Mouse (Mus musculus) adipocyte (in vitro differentiated cells): Measurements from ENCODE around the gene Myl3.

Source experiments
- DNase-seq: peaks from one replicate; pipeline ENCODE4 v3.0.0-alpha.2; 2016; ENCODE audit warnings: low spot score

Myl3 gene

GRCm38 (mm10) chr9:110731859-110732258 lies 9.8 kb upstream of the Myl3 start:
- no peak for DNase-seq

- peak; percentile 86 for DNase-seq
Observed at GRCm38 (mm10) chr9:110732623-110733022, 9.0 kb upstream of the Myl3 start.

GRCm38 (mm10) chr9:110733102-110733501 lies 8.6 kb upstream of the Myl3 start:
- DNase-seq, result no peak

- DNase-seq, result no peak
Observed at GRCm38 (mm10) chr9:110734154-110734553, 7.5 kb upstream of the Myl3 start.

- DNase-seq, result no peak
Observed at GRCm38 (mm10) chr9:110736362-110736761, 5.3 kb upstream of the Myl3 start.

GRCm38 (mm10) chr9:110738054-110738453 lies 3.6 kb upstream of the Myl3 start:
- no peak for DNase-seq

- DNase-seq, result no peak
Observed at GRCm38 (mm10) chr9:110739961-110740360, 1.7 kb upstream of the Myl3 start.

- DNase-seq, result no peak
Observed at GRCm38 (mm10) chr9:110742295-110742950, 762 bp downstream of the Myl3 start.

GRCm38 (mm10) chr9:110742951-110743455 lies 1.3 kb downstream of the Myl3 start:
- DNase-seq, result no peak

GRCm38 (mm10) chr9:110743456-110744323 lies 2.0 kb downstream of the Myl3 start:
- no peak for DNase-seq

GRCm38 (mm10) chr9:110745752-110746151 lies 4.1 kb downstream of the Myl3 start:
- no peak for DNase-seq

- no peak for DNase-seq
Observed at GRCm38 (mm10) chr9:110746238-110746637, 4.6 kb downstream of the Myl3 start.

- no peak for DNase-seq
Observed at GRCm38 (mm10) chr9:110746961-110747360, 5.3 kb downstream of the Myl3 start, which contains the start of gene Pth1r. TSS of gene Pth1r (minus strand) at chr9:110747145.

- no peak for DNase-seq
Observed at GRCm38 (mm10) chr9:110748451-110748850, 6.8 kb downstream of the Myl3 start.

- DNase-seq, result no peak
Observed at GRCm38 (mm10) chr9:110750404-110751187, 8.9 kb downstream of the Myl3 start.

- DNase-seq, result no peak
Observed at GRCm38 (mm10) chr9:110751412-110751811, 9.8 kb downstream of the Myl3 start.

- no peak for DNase-seq
Observed at GRCm38 (mm10) chr9:110752917-110753435, 11.3 kb downstream of the Myl3 start.

- no peak for DNase-seq
Observed at GRCm38 (mm10) chr9:110753773-110754172, 12.1 kb downstream of the Myl3 start.

GRCm38 (mm10) chr9:110757816-110758215 lies 16.2 kb downstream of the Myl3 start:
- no peak for DNase-seq

- DNase-seq, result peak; percentile 53
Observed at GRCm38 (mm10) chr9:110758605-110759004, 16.9 kb downstream of the Myl3 start.

GRCm38 (mm10) chr9:110759265-110759664 lies 17.6 kb downstream of the Myl3 start:
- peak; percentile 60 for DNase-seq

GRCm38 (mm10) chr9:110760886-110761285 lies 19.2 kb downstream of the Myl3 start:
- no peak for DNase-seq
